Comparison of ENCODE assay signal across 14 mouse cellular contexts in the genomic region with DNA sequence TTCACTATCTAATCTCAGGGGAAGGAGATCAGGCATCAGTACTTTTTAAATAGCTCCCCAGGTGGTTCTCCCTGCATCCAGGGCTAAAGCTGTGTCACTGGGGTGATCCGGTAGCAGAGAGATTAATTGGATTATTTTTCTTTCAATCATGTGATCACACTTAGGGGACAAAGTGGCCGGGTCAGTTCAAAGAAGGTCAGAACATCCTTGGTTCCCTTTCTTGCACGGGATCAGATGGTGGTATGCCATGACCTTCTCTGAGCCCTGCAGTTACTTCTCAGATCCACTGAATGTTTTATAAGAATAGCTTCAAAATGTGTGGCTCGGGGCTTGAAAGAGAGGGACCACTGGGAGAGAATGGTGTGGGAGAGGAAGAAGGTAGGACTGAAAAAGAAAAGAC.
"Had no signal": no experiment of that assay in that cellular context is flagged by ENCODE, and none has a peak within 500 bp of the region (broad histone marks: within the 10 kb centered on the region; RNA-seq: fewer than 3 reads in every experiment).

No protein-coding gene starts in this region.

- H3K4me2 ChIP-seq: kidney, embryonic 15.5 days; liver, embryonic 13.5 days; stomach, embryonic 15.5 days had no signal

- H3K9me3 ChIP-seq: kidney, embryonic 15.5 days; liver, embryonic 13.5 days; stomach, embryonic 15.5 days had no signal

- H3K4me3 ChIP-seq: kidney, embryonic 15.5 days; left cerebral cortex, adult 2 months; liver, embryonic 13.5 days; stomach, embryonic 15.5 days had no signal

- H3K36me3 ChIP-seq: kidney, embryonic 15.5 days; liver, embryonic 13.5 days; stomach, embryonic 15.5 days had no signal

- H3K9ac ChIP-seq: kidney, embryonic 15.5 days; liver, embryonic 13.5 days; stomach, embryonic 15.5 days had no signal

- H3K27ac ChIP-seq: kidney, embryonic 15.5 days; left cerebral cortex, adult 2 months; liver, embryonic 13.5 days; stomach, embryonic 15.5 days had no signal

- H3K4me1 ChIP-seq: liver, embryonic 13.5 days; stomach, embryonic 15.5 days had no signal

- H3K27me3 ChIP-seq: kidney, embryonic 15.5 days; liver, embryonic 13.5 days; stomach, embryonic 15.5 days had no signal

- DNase-seq: kidney, adult 2 months; kidney, postnatal 10 days; kidney, postnatal 36 days; layer of hippocampus, postnatal 36 days; liver, embryonic 13.5 days; lung, adult 2 months; lung, postnatal 14 days; lung, postnatal 4 days; right cerebral cortex, postnatal 25 days; spleen, adult 18-20 months; thymus, postnatal 25 days had no signal
